Mouse (Mus musculus) intestine, postnatal 0 days (tissue): Measurements from ENCODE around the gene Sirt6. TPM values are rescaled to one million over a fixed set of nuclear protein-coding genes. Genes with fewer than 3 reads are reported as not detected.

ENCODE experiments used
- ATAC-seq: fragments of 200-750 bp; cut with Nextera tagmentation; 2 replicates; pipeline ENCODE4 v1.8.0; 2017; ENCODE audit warnings: mild to moderate bottlenecking, moderate TSS enrichment, moderate library complexity
- H3K27ac ChIP-seq: fragments of 300-500 bp; sonication (generic); 2 replicates; pipeline ENCODE4 v1.5.1; 2014; ENCODE audit warnings: mild to moderate bottlenecking, low read depth, low read length, moderate library complexity
- H3K27me3 ChIP-seq: fragments of 300-500 bp; sonication (generic); replicated peaks from 2 replicates; pipeline ENCODE4 v1.6.1; 2014; ENCODE audit warnings: low read length, mixed read lengths; ENCODE audit not compliant: control insufficient read depth, insufficient read depth
- H3K36me3 ChIP-seq: fragments of 300-500 bp; sonication (generic); 2 replicates; pipeline ENCODE4 v1.6.1; 2014; ENCODE audit warnings: mild to moderate bottlenecking, moderate library complexity; ENCODE audit not compliant: control insufficient read depth, insufficient read depth
- H3K4me1 ChIP-seq: fragments of 300-500 bp; sonication (generic); replicated peaks from 2 replicates; pipeline ENCODE4 v1.6.1; 2014; ENCODE audit warnings: antibody characterized with exemption, low read length, mixed read lengths; ENCODE audit not compliant: control insufficient read depth, insufficient read depth
- H3K4me2 ChIP-seq: fragments of 300-500 bp; sonication (generic); replicated peaks from 2 replicates; pipeline ENCODE4 v1.6.1; 2014; ENCODE audit warnings: low read depth, mild to moderate bottlenecking, moderate library complexity
- H3K4me3 ChIP-seq: fragments of 300-500 bp; sonication (generic); 2 replicates; pipeline ENCODE4 v1.5.1; 2014; ENCODE audit warnings: low read depth, low read length
- H3K9ac ChIP-seq: fragments of 300-500 bp; sonication (generic); 2 replicates; pipeline ENCODE4 v1.6.1; 2014; ENCODE audit warnings: mild to moderate bottlenecking, low read depth, low read length
- H3K9me3 ChIP-seq: fragments of 300-500 bp; sonication (generic); 2 replicates; pipeline ENCODE4 v1.6.1; 2016; ENCODE audit warnings: mixed run types; ENCODE audit not compliant: control insufficient read depth
- CTCF ChIP-seq: sonication (generic); IDR thresholded peaks from 2 replicates; pipeline ENCODE4 v1.5.1; 2016; ENCODE audit warnings: low read depth, mild to moderate bottlenecking, control low read depth, antibody characterized with exemption, moderate library complexity
- WGBS: fragments of 180-500 bp; shearing (Covaris S2); extraction: QIAGEN DNeasy Blood & Tissue Kit; methylation state at CpG from one replicate; pipeline ENCODE4 v1.1.7; 2014; 5-methylcytosine and 5-hydroxymethylcytosine counted together
- polyA plus RNA-seq: library from polyadenylated mRNA; unstranded; fragments of >200 nt; fragmentation: Nextera tagmentation; extraction: Ambion mirVana; gene quantifications from 2 replicates; pipeline ENCODE4 v1.2.1, GENCODE M21; 2015

The Sirt6 gene
- polyA plus RNA-seq, 1 experiment from 2014 or later = 13.5 TPM

- TF ChIP-seq CTCF = no peak
- Histone ChIP-seq H3K4me1 (0 out of 2 replicates have a peak, but pooled peaks cover 4% of the 10 kb centered on the region), H3K27me3 (no peaks in the 10 kb centered on the region), H3K27ac (no peak overlapping the region), H3K4me2 (no peak overlapping the region), H3K9ac (no peak overlapping the region), H3K4me3 (no peak overlapping the region), H3K36me3 (no peaks in the 10 kb centered on the region), H3K9me3 (no peaks in the 10 kb centered on the region)
- no peak for ATAC-seq
- 87% methylated on average over 4 of the region's 4 CpGs for WGBS
Observed at GRCm38 (mm10) chr10:81645391-81645790, 17.8 kb upstream of the Sirt6 start.

DNA sequence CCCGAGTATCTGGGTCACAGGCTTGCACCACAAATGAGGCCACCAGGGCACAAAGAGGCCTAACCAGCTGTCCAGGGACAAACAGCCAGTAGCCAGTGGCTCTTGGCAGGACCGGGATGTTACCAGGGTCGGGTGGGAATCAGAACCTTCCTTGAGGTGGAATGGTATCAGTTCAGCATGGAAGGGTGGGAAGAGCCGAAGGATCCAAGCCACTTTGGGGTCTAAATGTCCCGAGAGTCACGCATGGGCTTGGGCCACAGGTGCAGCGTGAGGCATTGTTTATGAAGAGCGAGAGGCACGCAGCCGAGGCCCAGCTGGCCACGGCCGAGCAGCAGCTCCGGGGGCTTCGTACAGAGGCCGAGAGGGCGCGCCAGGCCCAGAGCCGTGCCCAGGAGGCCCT lies 17.1 kb upstream of the Sirt6 start:
- 0 out of 2 replicates have a peak, but pooled peaks cover 4% of the 10 kb centered on the region for H3K4me1 ChIP-seq
- no peak overlapping the region for H3K4me3 ChIP-seq
- H3K9ac ChIP-seq = no peak overlapping the region
- H3K36me3 ChIP-seq = no peaks in the 10 kb centered on the region; the same call in 1 of the 2 replicates
- no peak for ATAC-seq
- no peak overlapping the region for H3K27ac ChIP-seq
- H3K27me3 ChIP-seq = no peaks in the 10 kb centered on the region
- H3K4me2 ChIP-seq = no peak overlapping the region
- TF ChIP-seq CTCF = no peak
- WGBS = 93% methylated on average over 18 of the region's 18 CpGs
- no peaks in the 10 kb centered on the region for H3K9me3 ChIP-seq

DNA sequence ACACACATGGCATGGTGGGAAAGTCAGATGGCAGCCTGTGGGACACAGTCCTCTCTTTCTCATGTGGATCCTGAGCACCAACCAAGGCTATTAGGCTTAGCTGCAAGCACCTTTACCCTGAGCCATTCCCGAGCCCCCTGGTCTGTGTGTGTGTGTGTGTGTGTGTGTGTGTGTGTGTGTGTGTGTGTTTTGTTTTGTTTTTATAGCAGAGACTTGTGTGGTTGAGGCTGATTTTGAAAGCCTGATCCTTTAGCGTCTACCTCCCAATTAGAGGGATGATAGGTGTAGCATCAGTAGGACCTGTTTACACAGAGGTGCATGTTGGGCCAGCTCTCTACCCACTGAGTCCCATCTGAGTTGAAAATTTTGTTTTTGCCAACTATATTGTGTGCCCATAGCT lies 16.6 kb upstream of the Sirt6 start:
- Histone ChIP-seq H3K4me3 (peak overlapping the region; percentile 74), H3K9ac (no peak overlapping the region), H3K27me3 (no peaks in the 10 kb centered on the region), H3K36me3 (no peaks in the 10 kb centered on the region; the same call in 1 of the 2 replicates), H3K27ac (peak overlapping the region; percentile 94; the same call in 1 of the 2 replicates), H3K4me2 (peak overlapping the region; percentile 92), H3K9me3 (no peaks in the 10 kb centered on the region), H3K4me1 (0 out of 2 replicates have a peak, but pooled peaks cover 4% of the 10 kb centered on the region)
- no peak for TF ChIP-seq CTCF
- ATAC-seq = no peak
- 51% methylated on average over 2 of the region's 2 CpGs for WGBS

DNA sequence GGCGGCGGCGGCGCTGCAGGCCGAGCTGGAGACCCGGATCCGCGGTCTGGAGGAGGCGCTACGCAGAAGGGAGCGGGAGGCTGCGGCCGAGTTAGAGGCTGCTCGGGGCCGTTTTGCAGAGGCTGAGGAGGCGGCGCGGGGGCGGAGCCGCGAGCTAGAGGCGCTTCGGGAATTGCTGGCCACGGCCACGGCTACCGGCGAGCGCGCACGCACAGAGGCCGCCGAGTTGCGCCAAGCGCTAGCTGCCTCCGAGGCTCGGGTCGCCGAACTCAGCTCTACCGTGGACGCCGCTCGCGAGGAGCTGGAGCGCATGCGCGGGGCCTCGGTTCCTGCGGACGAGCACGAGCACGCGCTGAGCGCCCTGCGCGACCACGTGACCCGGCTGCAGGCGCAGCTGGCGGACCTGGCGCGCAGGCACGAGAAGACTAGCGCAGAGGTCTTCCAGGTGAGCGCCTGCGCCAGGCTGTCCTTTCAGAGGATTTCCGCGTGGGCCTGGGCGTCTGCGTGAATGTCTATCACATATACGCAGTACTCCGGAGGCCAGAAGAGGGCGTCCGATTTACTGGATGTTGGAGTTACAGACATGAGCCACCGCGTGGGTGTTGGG lies 16.0 kb upstream of the Sirt6 start:
- H3K9me3 ChIP-seq = no peaks in the 10 kb centered on the region
- 0 out of 2 replicates have a peak, but pooled peaks cover 4% of the 10 kb centered on the region for H3K4me1 ChIP-seq
- no peaks in the 10 kb centered on the region for H3K27me3 ChIP-seq
- no peaks in the 10 kb centered on the region; the same call in 1 of the 2 replicates for H3K36me3 ChIP-seq
- TF ChIP-seq CTCF = peak; percentile 71
- under 1% methylated on average over 70 of the region's 75 CpGs for WGBS
- H3K9ac ChIP-seq = peak overlapping the region; percentile 86
- H3K4me3 ChIP-seq = peak overlapping the region; percentile 74
- H3K27ac ChIP-seq = peak overlapping the region; percentile 94
- peak; percentile 91 for ATAC-seq
- H3K4me2 ChIP-seq = peak overlapping the region; percentile 92

- TF ChIP-seq CTCF = no peak
- H3K27ac ChIP-seq = peak overlapping the region; percentile 94
- H3K4me1 ChIP-seq = 0 out of 2 replicates have a peak, but pooled peaks cover 4% of the 10 kb centered on the region
- no peaks in the 10 kb centered on the region for H3K9me3 ChIP-seq
- H3K4me3 ChIP-seq = peak overlapping the region; percentile 74
- H3K4me2 ChIP-seq = peak overlapping the region; percentile 92
- H3K27me3 ChIP-seq = no peaks in the 10 kb centered on the region
- peak overlapping the region; percentile 86 for H3K9ac ChIP-seq
- ATAC-seq = no peak; the same call in 1 of the 2 replicates
- 11% methylated on average over 24 of the region's 24 CpGs for WGBS
- no peaks in the 10 kb centered on the region; the same call in 1 of the 2 replicates for H3K36me3 ChIP-seq
Observed at GRCm38 (mm10) chr10:81642648-81643448, 15.3 kb upstream of the Sirt6 start.

- H3K27ac ChIP-seq = no peak overlapping the region
- peak overlapping the region; percentile 74; the same call in 1 of the 2 replicates for H3K4me3 ChIP-seq
- H3K4me2 ChIP-seq = peak overlapping the region; percentile 92
- H3K9me3 ChIP-seq = no peaks in the 10 kb centered on the region
- H3K9ac ChIP-seq = peak overlapping the region; percentile 86
- H3K27me3 ChIP-seq = no peaks in the 10 kb centered on the region
- WGBS = 72% methylated on average over 8 of the region's 8 CpGs
- TF ChIP-seq CTCF = no peak
- no peaks in the 10 kb centered on the region; the same call in 1 of the 2 replicates for H3K36me3 ChIP-seq
- ATAC-seq = no peak
- 0 out of 2 replicates have a peak, but pooled peaks cover 4% of the 10 kb centered on the region for H3K4me1 ChIP-seq
Observed at GRCm38 (mm10) chr10:81641978-81642647, 14.5 kb upstream of the Sirt6 start.
